Mouse (Mus musculus): ENCODE measurements at regions not wholly inside any gene's neighbourhood (a gene's known extent, or its start where the extent isn't known, plus 50 kb on each side); places are given as distances from the start of the nearest gene placed in this dataset.

GRCm38 (mm10) chr4:8454346-8454745, 215.5 kb upstream of the Car8 start:
- TF ChIP-seq CTCF (IDR thresholded peaks at IDR 0.05; ENCODE audit: extremely low read depth, insufficient read length, insufficient replicate concordance, low read depth, low read length) (no peak), POLR2A (IDR thresholded peaks at IDR 0.05; ENCODE audit: low read depth, low read length) (no peak)
